Mouse (Mus musculus) spleen, adult 2 months (tissue): Measurements from ENCODE around the gene Mfap1a. TPM values are rescaled to one million over a fixed set of nuclear protein-coding genes. Genes with fewer than 3 reads are reported as not detected.
"Not testable (repeated sequence)": the region's sequence is repeated elsewhere in the genome, so short reads cannot be mapped to it uniquely, and the experiment has no call there.

Experiments used
- DNase-seq, 2 experiments: peaks; one replicate each; pipeline versions ENCODE4 v3.0.0 to v3.0.0-alpha.2; 2012 to 2021; ENCODE audit warnings: low spot score in 2 of 2, low read depth in 1 of 2
- H3K27ac ChIP-seq: fragments of 200-500 bp; 2 replicates; pipeline ENCODE4 v1.5.1; 2012; ENCODE audit warnings: low read length, inconsistent platforms; ENCODE audit not compliant: insufficient read depth
- H3K27me3 ChIP-seq: fragments of 200-500 bp; 2 replicates; pipeline ENCODE4 v1.6.1; 2012; ENCODE audit warnings: mild to moderate bottlenecking, moderate library complexity, low read length, inconsistent platforms; ENCODE audit not compliant: control insufficient read depth, insufficient read depth
- H3K36me3 ChIP-seq: fragments of 200-500 bp; 2 replicates; pipeline ENCODE4 v1.6.1; 2012; ENCODE audit warnings: mild to moderate bottlenecking, low read length, inconsistent platforms; ENCODE audit not compliant: control insufficient read depth, insufficient read depth
- H3K4me1 ChIP-seq: fragments of 200-500 bp; 2 replicates; pipeline ENCODE4 v1.6.1; 2011; ENCODE audit warnings: inconsistent platforms; ENCODE audit not compliant: control insufficient read depth, insufficient read depth, insufficient read length
- H3K4me3 ChIP-seq: fragments of 200-500 bp; 2 replicates; pipeline ENCODE4 v1.5.1; 2011; ENCODE audit warnings: mild to moderate bottlenecking, inconsistent platforms; ENCODE audit not compliant: insufficient read depth, insufficient read length; ENCODE audit errors: extremely low read depth
- CTCF ChIP-seq: fragments of 200-500 bp; IDR thresholded peaks from 2 replicates; pipeline ENCODE4 v1.5.1; 2011; ENCODE audit warnings: mild to moderate bottlenecking, inconsistent platforms; ENCODE audit not compliant: insufficient read depth, insufficient read length, insufficient replicate concordance; ENCODE audit errors: extremely low read depth
- POLR2A ChIP-seq: fragments of 200-500 bp; IDR thresholded peaks from 2 replicates; pipeline ENCODE4 v1.6.1; 2011; ENCODE audit warnings: low read depth, low read length, inconsistent platforms
- WGBS: fragments of 180-500 bp; shearing (Covaris S2); methylation state at CpG from one replicate; pipeline ENCODE4 v1.1.7; 2018; 5-methylcytosine and 5-hydroxymethylcytosine counted together
- polyA plus RNA-seq: library from polyadenylated mRNA; depleted of rRNA; stranded (reverse); fragments of >200 nt; gene quantifications from 2 replicates; pipeline ENCODE4 v1.2.3, GENCODE M21; 2012; rRNA removed

The Mfap1a gene
- 1.4 and 1.8 TPM in 2 replicates for polyA plus RNA-seq

- 3% methylated on average over 42 of the region's 42 CpGs for WGBS
- H3K27me3 ChIP-seq, H3K4me1 ChIP-seq, H3K36me3 ChIP-seq: not testable (repeated sequence)
- DNase-seq: peak; percentile 70 to 78
- peak; percentile 94 for TF ChIP-seq POLR2A
- H3K27ac ChIP-seq: peak within 1 kb of the TSS; percentile 89
- peak within 1 kb of the TSS; percentile 81 for H3K4me3 ChIP-seq
These were observed at the start of gene Mfap1a, which contains the start of gene Wdr76 for GRCm38 (mm10) chr2:121505942-121506882. Mfap1a (minus strand) TSS chr2:121506665. Wdr76 (plus strand) TSS chr2:121506723.

GRCm38 (mm10) chr2:121551271-121551670, 44.8 kb upstream of the Mfap1a start:
- DNase-seq: no peak
- TF ChIP-seq CTCF: no peak
- no peak for TF ChIP-seq POLR2A
- 86% methylated on average over 8 of the region's 8 CpGs for WGBS
- Histone ChIP-seq H3K4me3 (no peak overlapping the region), H3K4me1 (no peaks in the 10 kb centered on the region), H3K27me3 (no peaks in the 10 kb centered on the region), H3K36me3 (no peaks in the 10 kb centered on the region), H3K27ac (no peak overlapping the region)

GRCm38 (mm10) chr2:121549630-121550029, 43.2 kb upstream of the Mfap1a start:
- Histone ChIP-seq H3K36me3 (no peaks in the 10 kb centered on the region; the same call in 1 of the 2 replicates), H3K27me3 (no peaks in the 10 kb centered on the region), H3K27ac (no peak overlapping the region), H3K4me3 (no peak overlapping the region), H3K4me1 (no peaks in the 10 kb centered on the region)
- WGBS: 92% methylated on average over 6 of the region's 6 CpGs
- TF ChIP-seq CTCF (no peak), POLR2A (no peak)
- DNase-seq: no peak

- Histone ChIP-seq H3K36me3 (peaks cover 12% of the 10 kb centered on the region), H3K4me1 (no peaks in the 10 kb centered on the region), H3K4me3 (no peak overlapping the region), H3K27me3 (no peaks in the 10 kb centered on the region), H3K27ac (no peak overlapping the region)
- DNase-seq: no peak
- WGBS: 96% methylated on average over 3 of the region's 3 CpGs
- TF ChIP-seq CTCF: no peak
- TF ChIP-seq POLR2A: no peak
These were observed 38.4 kb upstream of the Mfap1a start for GRCm38 (mm10) chr2:121544829-121545228.

GRCm38 (mm10) chr2:121525056-121525455, 18.6 kb upstream of the Mfap1a start:
- no peak for DNase-seq
- no peak for TF ChIP-seq CTCF
- H3K27me3 ChIP-seq: no peaks in the 10 kb centered on the region
- H3K4me3 ChIP-seq: no peak overlapping the region
- 93% methylated on average over 2 of the region's 2 CpGs for WGBS
- H3K36me3 ChIP-seq: peaks cover 3% of the 10 kb centered on the region; the same call in 1 of the 2 replicates
- H3K4me1 ChIP-seq: no peaks in the 10 kb centered on the region
- H3K27ac ChIP-seq: no peak overlapping the region

GRCm38 (mm10) chr2:121522830-121523229, 16.4 kb upstream of the Mfap1a start:
- DNase-seq, H3K27me3 ChIP-seq, H3K36me3 ChIP-seq, H3K4me3 ChIP-seq, H3K27ac ChIP-seq, H3K4me1 ChIP-seq: not testable (repeated sequence)
- WGBS: 85% methylated on average over 3 of the region's 3 CpGs

- Histone ChIP-seq H3K4me3 (no peak overlapping the region), H3K36me3 (peaks cover 6% of the 10 kb centered on the region; the same call in 1 of the 2 replicates), H3K27ac (no peak overlapping the region), H3K27me3 (no peaks in the 10 kb centered on the region), H3K4me1 (no peaks in the 10 kb centered on the region)
- no peak for DNase-seq
- 81% methylated on average over 2 of the region's 2 CpGs for WGBS
- TF ChIP-seq CTCF (no peak), POLR2A (no peak)
These were observed 15.5 kb upstream of the Mfap1a start for GRCm38 (mm10) chr2:121522006-121522405.

GRCm38 (mm10) chr2:121518711-121519110, 12.2 kb upstream of the Mfap1a start:
- not testable (repeated sequence) for H3K27me3 ChIP-seq, H3K27ac ChIP-seq, DNase-seq, H3K4me3 ChIP-seq, H3K36me3 ChIP-seq, H3K4me1 ChIP-seq
- 91% methylated on average over 4 of the region's 4 CpGs for WGBS
